Mouse (Mus musculus) limb, embryonic 15.5 days (tissue): ENCODE data around the gene Rab37. TPM values are rescaled to one million over a fixed set of nuclear protein-coding genes. Genes with fewer than 3 reads are reported as not detected.

Source experiments
- ATAC-seq: fragments of 200-750 bp; cut with Nextera tagmentation; 2 replicates; pipeline ENCODE4 v1.8.0; 2017; ENCODE audit warnings: low read depth, moderate TSS enrichment; ENCODE audit not compliant: insufficient number of reproducible peaks, low FRiP score, low TSS enrichment
- H3K27ac ChIP-seq: fragments of 300-500 bp; sonication (generic); 2 replicates; pipeline ENCODE4 v1.5.1; 2015; ENCODE audit warnings: moderate library complexity, mild to moderate bottlenecking, inconsistent platforms
- H3K27me3 ChIP-seq: fragments of 300-500 bp; sonication (generic); 2 replicates; pipeline ENCODE4 v1.6.1; 2015; ENCODE audit warnings: inconsistent platforms
- H3K36me3 ChIP-seq: fragments of 300-500 bp; sonication (generic); 2 replicates; pipeline ENCODE4 v1.6.1; 2015; ENCODE audit warnings: inconsistent platforms
- H3K4me1 ChIP-seq: fragments of 300-500 bp; sonication (generic); 2 replicates; pipeline ENCODE4 v1.6.1; 2015; ENCODE audit warnings: inconsistent platforms
- H3K4me2 ChIP-seq: fragments of 300-500 bp; sonication (generic); 2 replicates; pipeline ENCODE4 v1.6.1; 2015; ENCODE audit warnings: mild to moderate bottlenecking, inconsistent platforms
- H3K4me3 ChIP-seq: fragments of 300-500 bp; sonication (generic); 2 replicates; pipeline ENCODE4 v1.5.1; 2015; ENCODE audit warnings: mild to moderate bottlenecking, inconsistent platforms
- H3K9ac ChIP-seq: fragments of 300-500 bp; sonication (generic); 2 replicates; pipeline ENCODE4 v1.6.1; 2015; ENCODE audit warnings: inconsistent platforms
- H3K9me3 ChIP-seq: fragments of 300-500 bp; sonication (generic); 2 replicates; pipeline ENCODE4 v1.6.1; 2016; ENCODE audit warnings: inconsistent platforms
- WGBS: fragments of 180-500 bp; shearing (Covaris S2); methylation state at CpG from one replicate; pipeline ENCODE4 v1.1.7; 2015; 5-methylcytosine and 5-hydroxymethylcytosine counted together
- polyA plus RNA-seq: library from polyadenylated mRNA; unstranded; fragments of >200 nt; fragmentation: Nextera tagmentation; extraction: Ambion mirVana; gene quantifications from 2 replicates; pipeline ENCODE4 v1.2.1, GENCODE M21; 2015

Rab37 gene
- 2.1 and 2.5 TPM in 2 replicates for polyA plus RNA-seq

DNA sequence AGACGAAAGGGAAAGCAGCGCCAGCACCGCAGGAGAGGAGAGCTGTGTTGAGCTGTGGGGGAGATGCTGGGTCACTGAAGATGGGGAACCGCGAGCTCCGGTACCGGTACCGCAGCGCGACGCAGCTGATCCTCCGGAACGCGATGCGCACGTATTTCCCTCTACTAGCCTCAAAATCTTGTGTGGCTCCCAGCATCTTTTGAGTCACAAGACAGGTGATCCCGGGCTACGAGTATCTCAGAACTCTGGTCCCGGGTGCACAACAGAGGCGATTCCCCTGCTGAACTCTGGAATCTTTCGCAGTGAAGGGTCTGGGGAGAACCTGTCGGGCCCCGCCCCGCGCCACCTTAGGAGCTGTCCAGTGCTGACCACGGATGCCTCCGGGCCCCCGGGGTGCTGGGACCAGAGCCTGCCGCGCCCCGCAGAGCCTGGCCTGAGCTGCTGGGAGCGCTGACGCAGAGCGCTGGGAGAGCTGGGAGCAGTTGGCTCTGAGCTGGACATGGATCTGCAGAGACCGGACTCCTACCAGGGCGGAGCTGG is at the start of gene Rab37:
Gene Rab37, plus strand, starts transcription at position 70 of the 540 bp plus-strand sequence.
- H3K27me3 ChIP-seq = peaks cover 33% of the 10 kb centered on the region
- no peak within 1 kb of the TSS for H3K4me2 ChIP-seq
- H3K9me3 ChIP-seq = no peaks in the 10 kb centered on the region
- no peak within 1 kb of the TSS for H3K9ac ChIP-seq
- no peak within 1 kb of the TSS for H3K27ac ChIP-seq
- H3K4me3 ChIP-seq = 0 out of 2 replicates have a peak within 1 kb of the TSS, but pooled peaks have one; percentile 11
- no peaks in the 10 kb centered on the region for H3K36me3 ChIP-seq
- H3K4me1 ChIP-seq = peaks cover 6% of the 10 kb centered on the region
- ATAC-seq = no peak
- WGBS = 3% methylated on average over 36 of the region's 36 CpGs

DNA sequence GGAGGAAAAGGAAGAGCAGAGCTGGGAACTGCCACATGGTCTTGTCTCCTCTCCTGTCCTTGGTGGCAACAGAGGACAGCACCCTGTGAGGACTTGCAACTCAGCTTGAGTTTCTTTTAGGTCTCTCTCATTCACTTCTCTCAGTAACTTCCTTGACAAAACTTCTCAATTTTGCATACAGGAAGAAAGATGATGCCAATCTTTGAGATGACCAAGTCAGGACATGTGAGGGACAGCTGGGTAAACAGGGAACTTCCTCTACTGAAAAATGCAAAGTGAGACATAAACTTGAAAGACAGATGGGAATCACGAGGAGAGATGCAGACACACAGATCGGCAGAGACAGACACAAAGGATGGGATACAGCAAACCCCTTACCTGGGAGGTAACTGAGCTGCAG is 43.0 kb upstream of the Rab37 start, which contains the start of gene Cd300ld3:
Gene Cd300ld3, minus strand, starts transcription at position 151 of the 400 bp plus-strand sequence.
- WGBS = 80% methylated on average over 2 of the region's 2 CpGs
- Histone ChIP-seq H3K27me3 (no peaks in the 10 kb centered on the region), H3K4me1 (no peaks in the 10 kb centered on the region), H3K36me3 (no peaks in the 10 kb centered on the region), H3K4me3 (no peak within 1 kb of the TSS), H3K27ac (no peak within 1 kb of the TSS), H3K9ac (no peak within 1 kb of the TSS), H3K9me3 (no peaks in the 10 kb centered on the region), H3K4me2 (no peak within 1 kb of the TSS)
- ATAC-seq = no peak

DNA sequence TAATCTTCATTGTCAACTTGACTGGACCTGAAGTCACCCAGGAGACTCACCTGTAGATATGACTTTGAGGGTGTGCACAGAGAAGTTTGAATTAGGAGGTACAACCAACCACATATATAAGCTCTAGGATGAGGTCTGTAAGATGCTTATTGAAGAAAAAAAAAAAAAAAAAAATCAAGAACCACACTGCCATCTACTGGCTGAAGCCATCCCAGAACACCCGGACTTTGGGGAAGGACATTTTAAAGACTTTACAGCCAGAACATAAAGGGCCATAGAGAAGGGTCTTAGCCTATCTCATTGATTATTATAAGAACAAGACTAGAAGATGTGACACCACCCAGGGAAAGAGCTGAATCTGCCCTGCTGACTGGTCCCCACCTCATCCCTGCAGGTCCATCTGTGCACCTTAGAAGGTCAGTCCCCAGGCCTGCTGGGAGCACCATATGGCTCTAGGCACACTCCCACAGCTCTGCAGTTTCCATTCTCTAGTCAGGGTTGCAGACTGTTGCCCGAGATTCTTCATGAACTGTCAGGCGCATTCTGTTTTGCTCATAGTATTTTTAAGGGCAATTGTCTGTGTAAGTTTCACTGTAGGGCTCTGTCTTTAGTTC is 41.8 kb upstream of the Rab37 start:
- Histone ChIP-seq H3K36me3 (no peaks in the 10 kb centered on the region), H3K4me1 (no peaks in the 10 kb centered on the region), H3K4me3 (no peak overlapping the region), H3K27me3 (no peaks in the 10 kb centered on the region), H3K4me2 (no peak overlapping the region), H3K27ac (no peak overlapping the region), H3K9ac (no peak overlapping the region), H3K9me3 (no peaks in the 10 kb centered on the region)
- ATAC-seq = no peak
- 43% methylated on average over 3 of the region's 3 CpGs for WGBS

DNA sequence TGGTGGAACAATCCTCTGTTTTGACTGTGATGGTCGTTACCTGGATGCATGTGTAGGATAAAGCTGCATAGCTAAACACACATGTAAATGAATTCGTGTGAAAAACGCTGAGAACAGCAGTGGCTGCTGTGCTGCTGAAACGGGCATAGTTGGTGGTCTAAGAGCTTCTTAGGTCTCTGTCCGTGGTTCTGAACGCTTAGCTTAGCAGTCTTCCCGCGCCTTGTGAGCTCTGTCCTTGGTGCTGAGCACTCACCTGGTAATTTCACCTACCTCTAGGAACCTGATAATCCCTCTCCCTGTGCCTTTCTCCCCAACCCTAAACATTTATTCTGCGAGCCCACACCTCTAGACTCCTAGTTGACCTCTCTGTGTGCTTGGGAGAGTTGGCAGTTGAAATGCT is 39.0 kb upstream of the Rab37 start:
- Histone ChIP-seq H3K4me2 (no peak overlapping the region), H3K9me3 (no peaks in the 10 kb centered on the region), H3K27ac (no peak overlapping the region), H3K4me1 (no peaks in the 10 kb centered on the region), H3K27me3 (no peaks in the 10 kb centered on the region), H3K36me3 (no peaks in the 10 kb centered on the region), H3K4me3 (no peak overlapping the region), H3K9ac (no peak overlapping the region)
- no peak for ATAC-seq
- 2% methylated on average over 9 of the region's 9 CpGs for WGBS

DNA sequence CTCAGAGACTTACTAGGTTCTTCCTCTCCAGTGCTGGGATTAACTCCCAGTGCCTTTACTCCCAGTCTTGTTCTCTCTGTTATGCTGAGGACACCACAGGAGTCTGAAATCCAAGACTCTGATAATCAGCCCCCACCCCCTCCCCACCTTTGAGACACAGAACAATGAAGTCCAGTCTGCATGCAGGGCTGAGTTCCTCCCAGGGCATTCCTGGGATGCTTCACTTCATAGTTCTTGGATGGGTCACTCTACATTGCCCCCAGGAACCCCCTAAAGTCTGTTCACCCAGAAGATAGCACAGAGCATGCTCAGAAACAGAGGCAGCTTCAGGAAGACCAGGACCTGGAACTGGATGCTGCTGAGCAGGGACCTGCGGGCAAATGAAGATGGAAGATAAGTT is 38.2 kb upstream of the Rab37 start:
- WGBS = 83% methylated on average over 1 of the region's 1 CpGs

DNA sequence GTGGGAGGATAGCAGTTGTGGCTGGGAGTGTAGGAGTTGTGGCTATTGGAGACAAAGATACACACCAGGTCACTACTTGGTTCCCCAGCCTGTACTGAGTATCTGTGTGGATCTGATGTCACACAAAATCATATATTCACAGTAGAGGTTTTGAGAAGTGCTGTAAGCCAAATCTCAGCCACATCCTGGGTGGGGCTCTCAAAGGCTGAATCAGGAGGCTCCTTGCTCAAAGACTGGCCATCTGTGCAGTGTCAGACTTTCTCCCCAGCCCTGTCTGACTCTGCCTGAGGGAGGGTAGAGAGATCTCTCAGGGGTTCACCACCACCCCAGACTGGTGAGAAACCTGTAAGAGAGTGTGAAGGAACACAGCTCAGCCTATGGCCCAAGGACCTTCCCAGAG is 36.7 kb upstream of the Rab37 start:
- H3K4me1 ChIP-seq = no peaks in the 10 kb centered on the region
- ATAC-seq = no peak

More for the DNA sequence above, 38.2 kb upstream of the Rab37 start:
- Histone ChIP-seq H3K9ac (no peak overlapping the region), H3K4me2 (no peak overlapping the region), H3K9me3 (no peaks in the 10 kb centered on the region), H3K27ac (no peak overlapping the region), H3K4me3 (no peak overlapping the region), H3K36me3 (no peaks in the 10 kb centered on the region), H3K27me3 (no peaks in the 10 kb centered on the region), H3K4me1 (no peaks in the 10 kb centered on the region)
- ATAC-seq = no peak

DNA sequence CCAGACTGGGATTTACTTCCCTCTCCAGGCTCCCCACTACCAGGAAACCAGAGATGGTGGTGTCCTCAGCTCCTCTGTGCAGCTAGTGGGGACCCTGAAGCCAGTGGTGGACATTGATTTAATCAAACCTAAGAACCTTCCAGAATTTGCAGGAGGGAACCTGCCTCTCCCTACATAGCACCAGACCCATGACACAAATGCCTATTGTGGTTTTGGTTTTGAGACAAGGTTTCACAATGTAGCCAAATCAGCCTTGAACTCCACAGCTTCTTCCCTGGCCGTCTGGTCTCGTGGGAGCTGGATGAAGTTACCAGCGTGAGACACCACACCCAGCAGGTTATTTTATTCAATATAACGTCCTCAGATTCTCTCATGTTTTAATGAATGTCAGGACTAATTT is 32.5 kb upstream of the Rab37 start:
- Histone ChIP-seq H3K27me3 (0 out of 2 replicates have a peak, but pooled peaks cover 4% of the 10 kb centered on the region), H3K4me1 (no peaks in the 10 kb centered on the region), H3K36me3 (no peaks in the 10 kb centered on the region), H3K9ac (no peak overlapping the region), H3K27ac (no peak overlapping the region), H3K4me3 (no peak overlapping the region), H3K9me3 (no peaks in the 10 kb centered on the region), H3K4me2 (no peak overlapping the region)
- 79% methylated on average over 4 of the region's 4 CpGs for WGBS
- ATAC-seq = no peak

More for the DNA sequence above, 36.7 kb upstream of the Rab37 start:
- Histone ChIP-seq H3K27me3 (no peaks in the 10 kb centered on the region), H3K27ac (no peak overlapping the region), H3K9me3 (no peaks in the 10 kb centered on the region), H3K4me3 (no peak overlapping the region), H3K4me2 (no peak overlapping the region), H3K36me3 (no peaks in the 10 kb centered on the region), H3K9ac (no peak overlapping the region)

DNA sequence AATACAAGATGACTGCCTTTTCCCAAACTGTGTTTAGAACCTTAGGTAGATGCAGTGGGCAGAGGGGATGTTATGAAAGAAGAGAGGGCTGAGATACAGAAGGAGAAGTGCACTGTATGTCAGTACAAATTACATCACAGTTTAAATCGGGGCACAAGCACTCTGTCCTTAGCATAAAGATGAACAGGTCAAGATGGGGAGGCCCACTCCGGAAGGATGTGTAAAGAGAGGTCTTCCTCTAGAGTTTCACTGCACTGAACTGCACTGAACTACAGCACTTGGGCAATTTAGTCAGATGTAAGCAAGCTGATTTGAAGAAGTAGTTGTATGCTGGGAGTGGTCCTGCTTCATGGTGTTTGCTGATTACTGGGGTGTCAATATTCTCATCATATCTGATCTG is 31.4 kb upstream of the Rab37 start:
- Histone ChIP-seq H3K27ac (no peak overlapping the region), H3K27me3 (peaks cover 4% of the 10 kb centered on the region; the same call in 1 of the 2 replicates), H3K4me3 (no peak overlapping the region), H3K36me3 (no peaks in the 10 kb centered on the region), H3K9me3 (no peaks in the 10 kb centered on the region), H3K9ac (no peak overlapping the region), H3K4me2 (no peak overlapping the region), H3K4me1 (no peaks in the 10 kb centered on the region)
- WGBS = 82% methylated on average over 2 of the region's 2 CpGs
- ATAC-seq = no peak

DNA sequence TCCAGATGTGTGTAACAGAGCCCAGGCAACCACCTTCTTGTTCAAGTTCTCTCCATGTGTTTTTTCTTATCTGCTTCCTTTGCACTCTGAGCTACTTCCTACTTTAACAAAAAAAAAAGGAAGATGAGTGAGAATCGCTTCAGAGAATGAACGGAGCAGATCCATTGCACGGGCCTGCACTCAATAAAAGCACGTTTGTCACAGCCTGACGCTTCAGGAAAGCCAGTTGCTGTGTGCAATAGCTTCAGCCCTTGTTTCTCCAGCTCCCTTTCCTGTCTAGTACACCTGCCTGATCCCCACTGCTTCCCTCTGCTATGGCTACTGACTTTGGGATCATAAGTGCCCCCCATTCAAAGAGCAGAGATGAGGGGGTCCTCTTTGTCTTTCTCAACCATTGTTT is 29.2 kb upstream of the Rab37 start, which contains the start of gene Cd300e:
Gene Cd300e, minus strand, starts transcription at position 101 of the 400 bp plus-strand sequence.
- ATAC-seq = no peak
- 35% methylated on average over 5 of the region's 5 CpGs for WGBS

DNA sequence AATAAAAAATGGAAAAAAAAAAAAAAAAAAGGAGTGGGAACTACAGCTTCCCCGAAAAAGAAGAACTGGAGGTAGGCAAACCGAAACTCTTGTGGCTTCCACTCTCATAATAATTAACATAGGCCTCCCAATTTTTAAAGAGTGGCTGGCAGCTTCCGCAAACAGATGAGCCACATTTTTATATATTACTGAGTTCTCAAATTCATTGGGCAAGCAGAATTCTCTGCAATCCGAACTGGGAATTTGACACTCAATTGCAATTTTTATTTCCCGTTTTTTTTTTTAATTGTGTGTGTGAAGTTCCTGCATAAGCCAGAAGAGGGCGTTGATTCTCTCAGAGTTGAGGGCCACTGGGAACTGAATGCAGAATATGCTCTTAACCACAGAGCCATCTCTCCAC is 24.5 kb upstream of the Rab37 start:
- Histone ChIP-seq H3K36me3 (no peaks in the 10 kb centered on the region), H3K9ac (no peak overlapping the region), H3K27me3 (peaks cover 7% of the 10 kb centered on the region), H3K4me2 (no peak overlapping the region), H3K4me1 (peaks cover 4% of the 10 kb centered on the region; the same call in 1 of the 2 replicates), H3K9me3 (no peaks in the 10 kb centered on the region), H3K27ac (no peak overlapping the region), H3K4me3 (no peak overlapping the region)
- WGBS = 62% methylated on average over 6 of the region's 6 CpGs
- ATAC-seq = no peak

More for the DNA sequence above, 29.2 kb upstream of the Rab37 start, which contains the start of gene Cd300e:
- Histone ChIP-seq H3K27me3 (peaks cover 4% of the 10 kb centered on the region; the same call in 1 of the 2 replicates), H3K9me3 (no peaks in the 10 kb centered on the region), H3K4me2 (no peak within 1 kb of the TSS), H3K9ac (no peak within 1 kb of the TSS), H3K36me3 (no peaks in the 10 kb centered on the region), H3K4me3 (no peak within 1 kb of the TSS), H3K4me1 (no peaks in the 10 kb centered on the region), H3K27ac (no peak within 1 kb of the TSS)

DNA sequence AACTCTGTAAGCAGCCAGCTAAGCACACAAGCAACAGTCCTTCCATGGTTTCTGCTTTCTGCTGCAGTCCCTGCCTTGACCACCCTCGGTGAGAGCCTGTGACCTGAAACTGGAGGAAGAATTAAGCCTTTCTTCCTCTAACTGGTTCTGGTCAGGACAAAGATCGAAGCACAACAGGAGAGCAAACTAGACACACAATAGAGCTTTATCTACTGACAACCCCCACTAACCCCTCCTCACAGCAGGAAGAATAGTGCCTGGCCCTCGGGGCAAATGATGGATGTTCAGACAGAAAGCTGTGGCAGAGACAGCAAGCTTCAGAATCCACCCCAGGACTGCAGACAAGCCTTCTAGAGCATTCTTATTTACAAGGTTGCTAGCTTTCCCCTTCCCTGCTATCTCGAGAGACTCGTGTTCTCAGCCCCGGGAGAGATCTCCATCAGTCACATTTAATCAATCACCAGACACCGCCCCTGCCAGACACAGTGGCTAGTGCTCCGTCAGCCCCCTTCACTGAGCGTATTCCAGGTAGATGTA is 20.1 kb upstream of the Rab37 start:
- H3K4me3 ChIP-seq = no peak overlapping the region
- no peaks in the 10 kb centered on the region for H3K9me3 ChIP-seq
- 17% methylated on average over 9 of the region's 9 CpGs for WGBS
- H3K27ac ChIP-seq = no peak overlapping the region
- H3K9ac ChIP-seq = no peak overlapping the region
- 0 out of 2 replicates have a peak overlapping the region, but pooled peaks have one; percentile 5 for H3K4me2 ChIP-seq
- H3K4me1 ChIP-seq = peaks cover 8% of the 10 kb centered on the region; the same call in 1 of the 2 replicates
- no peak for ATAC-seq
- H3K36me3 ChIP-seq = no peaks in the 10 kb centered on the region
- peaks cover 2% of the 10 kb centered on the region; the same call in 1 of the 2 replicates for H3K27me3 ChIP-seq

DNA sequence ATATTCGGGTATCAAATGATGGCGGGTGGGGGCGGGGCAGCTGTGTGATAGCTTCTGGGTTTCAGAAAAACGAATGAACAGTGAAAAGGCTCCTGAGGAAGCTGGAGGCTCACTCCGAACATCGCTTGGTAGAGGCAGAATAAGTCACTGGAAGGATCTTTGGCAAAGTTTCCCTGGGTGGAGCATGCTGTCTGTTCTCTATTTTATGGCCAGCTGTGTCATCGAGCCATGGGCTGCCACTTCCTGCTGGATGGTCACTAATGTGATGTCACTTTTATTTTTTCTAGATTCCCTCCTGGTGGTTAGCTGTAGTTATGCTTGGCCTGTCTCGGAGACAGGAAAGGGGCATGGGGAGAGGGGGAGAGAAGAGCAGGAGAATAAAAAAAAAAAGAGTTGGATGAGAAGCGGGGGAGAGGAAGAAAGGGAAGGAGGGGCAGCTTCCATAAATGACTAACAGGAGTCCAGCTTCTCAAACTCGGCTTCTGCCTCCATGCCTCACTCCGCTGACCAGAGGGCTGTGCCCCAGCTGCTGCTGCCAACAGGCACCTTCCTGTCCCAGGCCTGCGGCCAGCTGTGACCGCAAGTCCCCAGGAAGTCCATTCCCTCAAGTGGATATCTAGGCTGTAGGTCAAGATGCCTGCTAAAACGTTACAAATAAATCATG is 19.5 kb upstream of the Rab37 start:
- WGBS = 21% methylated on average over 14 of the region's 14 CpGs

More for the DNA sequence above, 19.5 kb upstream of the Rab37 start:
- Histone ChIP-seq H3K27ac (no peak overlapping the region), H3K9me3 (no peaks in the 10 kb centered on the region), H3K4me3 (no peak overlapping the region), H3K9ac (no peak overlapping the region), H3K4me2 (0 out of 2 replicates have a peak overlapping the region, but pooled peaks have one; percentile 14), H3K36me3 (no peaks in the 10 kb centered on the region), H3K27me3 (peaks cover 2% of the 10 kb centered on the region; the same call in 1 of the 2 replicates), H3K4me1 (peaks cover 8% of the 10 kb centered on the region; the same call in 1 of the 2 replicates)
- no peak for ATAC-seq
